Mouse (Mus musculus) midbrain, postnatal 0 days (tissue): ENCODE measurements at regions not wholly inside any gene's neighbourhood (a gene's known extent, or its start where the extent isn't known, plus 50 kb on each side); places are given as distances from the start of the nearest gene placed in this dataset.

Experiments
- ATAC-seq: fragments of 200-750 bp; cut with Nextera tagmentation; 2 replicates; pipeline ENCODE4 v1.8.0; 2017; ENCODE audit warnings: moderate number of reproducible peaks, mild to moderate bottlenecking, moderate TSS enrichment, moderate library complexity; ENCODE audit not compliant: low FRiP score
- DNase-seq: peaks from one replicate; pipeline ENCODE4 v3.0.0-alpha.2; 2015; ENCODE audit warnings: low spot score
- H3K27ac ChIP-seq: fragments of 300-500 bp; sonication (generic); 2 replicates; pipeline ENCODE4 v1.5.1; 2014; ENCODE audit warnings: low read depth, mild to moderate bottlenecking, low read length, mixed read lengths
- H3K27me3 ChIP-seq: fragments of 300-500 bp; sonication (generic); 2 replicates; pipeline ENCODE4 v1.6.1; 2014; ENCODE audit warnings: low read length, control low read depth, mixed read lengths; ENCODE audit not compliant: insufficient read depth
- H3K36me3 ChIP-seq: fragments of 300-500 bp; sonication (generic); 2 replicates; pipeline ENCODE4 v1.6.1; 2014; ENCODE audit warnings: low read length, control low read depth, mixed read lengths; ENCODE audit not compliant: insufficient read depth
- H3K4me1 ChIP-seq: fragments of 300-500 bp; sonication (generic); 2 replicates; pipeline ENCODE4 v1.6.1; 2014; ENCODE audit warnings: mild to moderate bottlenecking, control low read depth, antibody characterized with exemption, low read length, mixed read lengths; ENCODE audit not compliant: insufficient read depth
- H3K4me2 ChIP-seq: fragments of 300-500 bp; sonication (generic); 2 replicates; pipeline ENCODE4 v1.6.1; 2014; ENCODE audit warnings: low read depth, mild to moderate bottlenecking, low read length, mixed read lengths; ENCODE audit not compliant: poor library complexity, severe bottlenecking
- H3K4me3 ChIP-seq: fragments of 300-500 bp; sonication (generic); 2 replicates; pipeline ENCODE4 v1.5.1; 2014; ENCODE audit warnings: low read depth, mild to moderate bottlenecking, low read length, moderate library complexity
- H3K9ac ChIP-seq: fragments of 300-500 bp; sonication (generic); replicated peaks from 2 replicates; pipeline ENCODE4 v1.6.1; 2014; ENCODE audit warnings: mild to moderate bottlenecking, low read length, moderate library complexity, mixed read lengths; ENCODE audit not compliant: poor library complexity, severe bottlenecking
- H3K9me3 ChIP-seq: fragments of 300-500 bp; sonication (generic); 2 replicates; pipeline ENCODE4 v1.6.1; 2016; ENCODE audit warnings: low read length, control low read depth
- CTCF ChIP-seq: IDR thresholded peaks from 2 replicates; pipeline ENCODE4 v1.5.1; 2016; ENCODE audit warnings: antibody characterized with exemption, mild to moderate bottlenecking
- WGBS: fragments of 180-500 bp; shearing (Covaris S2); extraction: QIAGEN DNeasy Blood & Tissue Kit; methylation state at CpG from one replicate; pipeline ENCODE4 v1.1.7; 2014; 5-methylcytosine and 5-hydroxymethylcytosine counted together

DNA sequence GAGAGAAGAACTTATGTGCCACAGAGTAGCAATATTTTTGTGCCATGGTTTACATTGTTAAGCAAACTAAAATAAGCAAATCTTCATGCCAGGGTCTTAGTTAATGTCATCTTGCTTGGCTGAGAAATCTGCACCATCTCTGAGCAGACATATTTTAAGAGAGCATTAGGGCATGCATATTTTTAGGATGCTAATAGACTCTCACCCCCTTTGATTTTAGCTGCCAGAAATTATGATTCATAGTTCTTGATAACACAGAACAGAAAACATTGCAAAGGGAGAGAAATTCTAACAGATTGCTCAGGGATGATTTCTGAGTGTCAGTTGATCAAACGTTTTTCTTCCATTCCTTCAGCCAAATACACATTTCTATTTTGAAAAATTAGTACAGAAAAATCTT, 222.7 kb upstream of the Zeb2 start:
- Histone ChIP-seq H3K4me2 (no peak overlapping the region), H3K27ac (no peak overlapping the region), H3K9me3 (no peaks in the 10 kb centered on the region), H3K27me3 (no peaks in the 10 kb centered on the region), H3K9ac (no peak overlapping the region), H3K4me3 (no peak overlapping the region), H3K36me3 (no peaks in the 10 kb centered on the region), H3K4me1 (no peaks in the 10 kb centered on the region)
- no peak for TF ChIP-seq CTCF
- 58% methylated on average over 1 of the region's 1 CpGs for WGBS
- DNase-seq (no peak), ATAC-seq (no peak)

DNA sequence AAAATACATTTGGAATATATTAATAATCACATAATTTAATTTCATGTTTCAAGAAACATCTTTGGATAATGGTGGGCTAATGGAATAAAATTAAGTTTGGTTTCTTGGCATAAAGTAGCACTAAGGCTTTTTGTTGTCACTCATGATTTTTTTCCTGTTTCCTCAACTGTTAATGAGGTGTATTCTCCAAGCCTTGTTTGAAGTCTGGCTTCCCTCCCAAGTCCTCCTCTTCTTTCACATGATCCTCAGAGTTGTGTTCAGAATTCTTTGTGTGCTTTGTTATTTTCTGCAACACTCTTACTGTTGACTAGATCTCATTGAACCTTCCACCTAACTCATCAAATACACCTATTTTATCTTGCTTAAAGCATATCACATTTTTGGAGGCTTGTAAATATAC, 221.6 kb upstream of the Zeb2 start:
- H3K4me2 ChIP-seq, result no peak overlapping the region
- no peaks in the 10 kb centered on the region for H3K36me3 ChIP-seq
- H3K9me3 ChIP-seq, result no peaks in the 10 kb centered on the region
- H3K4me1 ChIP-seq, result no peaks in the 10 kb centered on the region
- DNase-seq (no peak), ATAC-seq (no peak)
- no peak overlapping the region for H3K27ac ChIP-seq
- no peak overlapping the region for H3K9ac ChIP-seq
- no peak overlapping the region for H3K4me3 ChIP-seq
- no peak for TF ChIP-seq CTCF
- no peaks in the 10 kb centered on the region for H3K27me3 ChIP-seq

DNA sequence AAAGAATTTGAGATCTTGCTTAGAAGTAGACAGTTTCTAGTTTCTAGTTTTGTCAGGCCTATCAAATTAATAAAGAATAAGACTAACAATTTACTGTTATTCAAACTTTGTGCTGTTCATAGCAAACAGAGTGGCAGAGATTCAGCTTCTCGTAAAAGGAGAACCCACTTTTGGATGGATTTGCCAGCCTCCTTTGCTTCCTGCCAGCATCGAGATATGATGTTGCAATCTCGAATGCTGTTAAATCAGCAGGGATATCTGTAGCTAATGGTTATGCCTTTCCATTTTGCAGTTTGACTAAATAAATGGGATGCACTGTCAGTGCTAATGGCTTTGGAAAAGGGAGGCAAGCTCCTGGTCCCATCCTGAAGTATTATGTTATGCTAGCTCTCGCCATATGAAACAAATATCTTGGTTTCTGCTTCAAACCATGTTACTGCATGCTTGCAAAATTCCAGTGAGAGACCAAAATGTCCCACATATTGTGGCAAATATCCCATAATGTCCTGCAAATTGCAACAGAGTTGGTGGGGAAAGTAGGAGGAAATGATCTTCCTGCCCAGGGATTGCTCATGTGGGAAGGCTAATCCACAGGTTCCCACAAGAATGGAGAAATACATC, 199.9 kb upstream of the Zeb2 start:
- DNase-seq (no peak), ATAC-seq (no peak)
- TF ChIP-seq CTCF, result no peak
- H3K36me3 ChIP-seq, result no peaks in the 10 kb centered on the region
- H3K27me3 ChIP-seq, result no peaks in the 10 kb centered on the region
- no peaks in the 10 kb centered on the region for H3K9me3 ChIP-seq
- H3K4me3 ChIP-seq, result no peak overlapping the region
- no peaks in the 10 kb centered on the region for H3K4me1 ChIP-seq
- H3K9ac ChIP-seq, result no peak overlapping the region
- H3K27ac ChIP-seq, result no peak overlapping the region
- 90% methylated on average over 4 of the region's 4 CpGs for WGBS
- no peak overlapping the region for H3K4me2 ChIP-seq

DNA sequence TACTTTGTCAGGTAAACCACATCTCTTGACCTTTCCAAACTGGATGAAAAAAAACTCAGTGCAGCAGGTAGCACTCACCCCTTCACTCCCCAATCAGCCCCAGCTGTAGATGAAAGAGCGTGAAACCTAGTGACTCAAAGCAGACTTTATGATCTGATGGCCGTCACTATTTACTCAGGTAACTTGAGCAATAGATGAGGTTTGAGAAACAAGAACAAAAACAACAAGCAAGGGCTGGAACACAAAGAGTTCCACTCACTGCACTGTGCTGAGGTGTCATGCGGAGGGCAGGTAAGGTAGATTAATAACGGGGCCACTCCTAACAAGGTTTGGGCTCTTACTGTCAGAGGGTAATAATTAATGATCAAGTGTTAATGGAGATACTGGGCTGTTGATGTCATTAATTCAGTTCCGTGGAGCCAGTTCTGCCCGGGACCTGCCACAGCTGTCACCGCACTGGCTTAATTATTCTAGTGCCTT, 170.4 kb upstream of the Zeb2 start:
- ATAC-seq (no peak), DNase-seq (no peak)
- Histone ChIP-seq H3K4me1 (no peaks in the 10 kb centered on the region), H3K9me3 (no peaks in the 10 kb centered on the region), H3K4me2 (no peak overlapping the region), H3K4me3 (no peak overlapping the region), H3K27ac (no peak overlapping the region), H3K27me3 (no peaks in the 10 kb centered on the region), H3K36me3 (no peaks in the 10 kb centered on the region), H3K9ac (no peak overlapping the region)
- TF ChIP-seq CTCF, result no peak
- 59% methylated on average over 7 of the region's 7 CpGs for WGBS

- Histone ChIP-seq H3K27me3 (no peaks in the 10 kb centered on the region), H3K9me3 (no peaks in the 10 kb centered on the region), H3K36me3 (no peaks in the 10 kb centered on the region), H3K4me3 (no peak overlapping the region), H3K9ac (no peak overlapping the region), H3K4me1 (no peaks in the 10 kb centered on the region), H3K4me2 (no peak overlapping the region), H3K27ac (no peak overlapping the region)
- no peak for DNase-seq
- no peak for ATAC-seq
- TF ChIP-seq CTCF, result no peak
Observed at GRCm38 (mm10) chr2:45283811-45284210, 166.6 kb upstream of the Zeb2 start.

DNA sequence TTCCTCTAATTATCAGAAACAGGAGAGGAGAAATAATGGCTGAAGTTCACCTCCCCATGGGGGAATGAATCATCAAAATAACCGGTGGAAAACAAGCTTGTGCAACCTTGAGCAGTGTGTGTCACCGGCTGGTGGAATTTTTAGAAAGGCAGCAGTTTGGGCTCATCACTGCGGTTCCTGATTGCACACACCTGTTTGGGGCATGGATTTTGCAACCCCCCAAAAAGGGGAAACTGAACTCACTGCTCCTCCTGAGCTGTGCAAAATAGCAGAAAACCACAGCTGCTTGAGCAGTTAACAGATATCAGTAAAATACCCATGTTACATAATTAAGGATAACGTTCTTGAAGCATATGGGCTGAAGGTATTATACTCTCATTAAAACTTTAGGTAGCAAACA, 162.3 kb upstream of the Zeb2 start:
- Histone ChIP-seq H3K27ac (no peak overlapping the region), H3K4me2 (no peak overlapping the region), H3K9me3 (no peaks in the 10 kb centered on the region), H3K9ac (no peak overlapping the region), H3K27me3 (no peaks in the 10 kb centered on the region), H3K36me3 (no peaks in the 10 kb centered on the region), H3K4me3 (no peak overlapping the region), H3K4me1 (no peaks in the 10 kb centered on the region)
- no peak for DNase-seq
- 91% methylated on average over 4 of the region's 4 CpGs for WGBS
- TF ChIP-seq CTCF, result no peak
- no peak for ATAC-seq
